11 mouse cellular contexts compared by ENCODE assay signal in the genomic region with DNA sequence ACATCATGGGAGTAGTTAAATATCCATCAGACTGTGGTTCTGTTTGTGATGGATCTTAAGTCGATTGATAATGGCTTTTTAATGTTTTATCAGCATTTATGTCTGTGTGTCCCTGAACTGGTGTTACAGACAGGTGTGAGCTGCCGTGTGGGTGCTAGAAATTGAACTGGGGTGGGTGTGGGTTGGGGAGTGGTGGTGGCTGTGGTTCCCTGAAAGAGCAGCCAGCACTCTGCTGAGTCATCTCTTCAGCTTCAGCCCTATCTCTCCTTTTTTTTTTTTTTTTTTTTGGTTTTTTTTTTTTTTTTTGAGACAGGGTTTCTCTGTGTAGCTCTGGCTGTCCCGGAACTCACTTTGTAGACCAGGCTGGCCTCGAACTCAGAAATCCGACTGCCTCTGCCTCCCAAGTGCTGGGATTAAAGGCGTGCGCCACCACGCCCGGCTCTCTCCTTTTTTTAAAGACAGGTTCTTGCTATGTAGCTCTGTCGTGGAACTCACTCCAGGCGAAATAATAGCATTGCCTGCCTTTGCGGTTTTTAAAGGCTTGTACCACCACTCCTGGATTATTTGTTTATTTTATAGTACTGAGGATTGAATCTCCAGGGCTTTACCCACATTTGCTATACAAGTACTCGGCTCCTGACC. TPM values are rescaled to one million over a fixed set of nuclear protein-coding genes. Genes with fewer than 3 reads are reported as not detected.
DNase-seq lines count a peak whose midpoint lies in the region; ATAC-seq lines count a peak whose summit lies in the region.
"Had no signal": no experiment of that assay in that cellular context is flagged by ENCODE, and none has a peak within 500 bp of the region (broad histone marks: within the 10 kb centered on the region; RNA-seq: fewer than 3 reads in every experiment).

No protein-coding gene starts in this region.

- WGBS in liver, embryonic 12.5 days (ENCODE audit: insufficient replicate concordance) = 57% methylated on average over 13 of the region's 13 CpGs
- 95% methylated on average over 13 of the region's 13 CpGs for WGBS in hindbrain, embryonic 12.5 days

- H3K36me3 ChIP-seq in liver, embryonic 12.5 days = peaks cover 70% of the 10 kb centered on the region
- peaks cover 30% of the 10 kb centered on the region for H3K36me3 ChIP-seq in hindbrain, embryonic 12.5 days

- H3K4me1 ChIP-seq in liver, embryonic 12.5 days = peaks cover 76% of the 10 kb centered on the region
- peaks cover 8% of the 10 kb centered on the region; the same call in 1 of the 2 replicates for H3K4me1 ChIP-seq in hindbrain, embryonic 12.5 days
- H3K4me1 ChIP-seq: forebrain, embryonic 10.5 days had no signal

- peak overlapping the region; percentile 88 for H3K27ac ChIP-seq in liver, embryonic 12.5 days
- H3K27ac ChIP-seq in hindbrain, embryonic 12.5 days = no peak overlapping the region
- H3K27ac ChIP-seq: forebrain, embryonic 10.5 days had no signal

- peak overlapping the region; percentile 56 for H3K4me2 ChIP-seq in liver, embryonic 12.5 days
- H3K4me2 ChIP-seq in hindbrain, embryonic 12.5 days (replicated peaks) = no peak overlapping the region

- H3K9me3 ChIP-seq in liver, embryonic 12.5 days (replicated peaks) = no peaks in the 10 kb centered on the region
- H3K9me3 ChIP-seq in hindbrain, embryonic 12.5 days (replicated peaks) = no peaks in the 10 kb centered on the region
- H3K9me3 ChIP-seq: forebrain, embryonic 10.5 days had no signal

- ATAC-seq in liver, embryonic 12.5 days = peak; percentile 92
- no peak for ATAC-seq in hindbrain, embryonic 12.5 days (ENCODE audit: low FRiP score)

- H3K4me3 ChIP-seq in liver, embryonic 12.5 days = peak overlapping the region; percentile 28
- no peak overlapping the region for H3K4me3 ChIP-seq in hindbrain, embryonic 12.5 days
- H3K4me3 ChIP-seq: forebrain, embryonic 10.5 days had no signal

- no peaks in the 10 kb centered on the region for H3K27me3 ChIP-seq in liver, embryonic 12.5 days (replicated peaks)
- H3K27me3 ChIP-seq in hindbrain, embryonic 12.5 days = no peaks in the 10 kb centered on the region

- peak; percentile 32 for DNase-seq in 3134 (ENCODE audit: extremely low read depth, insufficient read length, low spot score)
- DNase-seq in CD4-positive helper T cell, adult 2 months (ENCODE audit: low read depth, low spot score) = peak; percentile 70
- peak; percentile 73 for DNase-seq in c-Kit-negative CD71-positive TER-119-positive erythroid progenitor cells, embryonic 14.5 days (ENCODE audit: low read depth, low spot score)
- no peak for DNase-seq in adrenal gland, adult (ENCODE audit: inconsistent age in 2 of 2, low spot score in 1 of 2)
- DNase-seq in layer of hippocampus, postnatal 10 days (ENCODE audit: low spot score in 2 of 2) = no peak
- DNase-seq: kidney, adult 18-20 months; lung, postnatal 4 days; thymus, adult 2 months had no signal

- peak overlapping the region; percentile 48 for H3K9ac ChIP-seq in liver, embryonic 12.5 days
- no peak overlapping the region for H3K9ac ChIP-seq in hindbrain, embryonic 12.5 days

RNA-seq across cellular contexts. Expression of a gene that starts 12.2 kb away (rescaled TPM):
- 83.7 and 87.7 TPM in 2 replicates for polyA plus RNA-seq in liver, embryonic 12.5 days (2016; fragmentation: Nextera tagmentation; extraction: Ambion mirVana)
- 114 and 122 TPM in 2 replicates for polyA plus RNA-seq in hindbrain, embryonic 12.5 days (2016; fragmentation: Nextera tagmentation; extraction: Ambion mirVana)
- total RNA-seq in layer of hippocampus, postnatal 10 days (2021) = 10 to 100 TPM; 84.6 to 88.4 TPM

Comparison
In these comparisons a context has a peak if more than half of its experiments do, and no peak if none do; other contexts are left out.
1. DNase-seq: peak in 3134 (single experiment), CD4-positive helper T cell, adult 2 months (single experiment) and c-Kit-negative CD71-positive TER-119-positive erythroid progenitor cells, embryonic 14.5 days (single experiment); none in adrenal gland, adult (0 of 2) and layer of hippocampus, postnatal 10 days (0 of 2).